Mouse (Mus musculus): ENCODE data around the gene Cyp2j13. TPM values are rescaled to one million over a fixed set of nuclear protein-coding genes. Genes with fewer than 3 reads are reported as not detected.

Gene Cyp2j13
- not detected for total RNA-seq (2023)

GRCm38 (mm10) chr4:96077261-96078125, at the start of gene Cyp2j13:
Gene Cyp2j13 (minus strand): TSS chr4:96077546.

Other genes starting within 250 kb of the Cyp2j13 start
- 35.1 TPM for gene Hook1, start 110.3 kb downstream of the Cyp2j13 start, total RNA-seq (2023)
- gene Cyp2j12, start 63.6 kb upstream of the Cyp2j13 start, total RNA-seq (2023), result not detected
- gene Cyp2j7, start 159.1 kb upstream of the Cyp2j13 start, total RNA-seq (2023), result not detected